Mouse (Mus musculus): ENCODE results near the gene Apof. TPM values are rescaled to one million over a fixed set of nuclear protein-coding genes. Genes with fewer than 3 reads are reported as not detected.
"Not testable (repeated sequence)": the region's sequence is repeated elsewhere in the genome, so short reads cannot be mapped to it uniquely, and the experiment has no call there.

Gene Apof
- total and polyA plus RNA-seq, 3 experiments: not detected

DNA sequence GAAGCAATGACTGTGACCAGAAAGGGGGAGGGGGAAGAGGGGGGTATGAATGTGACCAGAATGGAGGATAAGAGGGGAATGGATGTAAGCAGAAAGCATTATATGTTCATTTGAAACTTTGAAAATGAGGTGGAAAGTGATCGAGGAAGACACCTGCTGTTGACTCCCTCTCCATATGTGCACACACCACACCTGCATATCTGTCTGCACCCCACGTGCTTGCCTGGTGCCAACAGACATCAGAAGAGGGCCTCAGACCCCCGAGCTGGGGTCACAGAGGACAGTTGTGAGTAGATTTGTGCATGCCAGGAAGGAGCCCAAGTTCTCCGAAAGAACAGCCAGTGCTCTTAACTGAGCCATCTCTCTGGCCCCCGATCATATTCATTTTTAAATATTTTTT is 8.5 kb upstream of the Apof start:
- Histone ChIP-seq H3K4me1 (ENCODE audit: control insufficient read depth in 1 of 2, insufficient read depth in 2 of 2, low read length in 2 of 2) (peaks cover 0 to 16% of the 10 kb centered on the region in 2 experiments; a peak in 3 of 4 replicates), H3K4me3 (ENCODE audit: control insufficient read depth in 1 of 2, insufficient read depth in 1 of 2, low read depth in 2 of 2, low read length in 2 of 2) (no peak overlapping the region), H3K9ac (ENCODE audit: control insufficient read depth, low read depth, low read length, poor library complexity, severe bottlenecking) (no peak overlapping the region), H3K27me3 (ENCODE audit: control insufficient read depth in 1 of 2, insufficient read depth in 2 of 2, low read length in 2 of 2) (no peaks in the 10 kb centered on the region), H3K79me2 (ENCODE audit: control insufficient read depth, insufficient read depth, low read length, poor library complexity) (no peaks in the 10 kb centered on the region), H3K27ac (ENCODE audit: control insufficient read depth, low read depth, low read length) (no peak overlapping the region), H3K36me3 (ENCODE audit: control insufficient read depth in 1 of 2, insufficient read depth in 2 of 2, low read length in 2 of 2) (peaks cover 0 to 6% of the 10 kb centered on the region in 2 experiments; a peak in 2 of 4 replicates), H3K9me3 (replicated peaks; ENCODE audit: insufficient read depth, low read length) (no peaks in the 10 kb centered on the region)
- DNase-seq (ENCODE audit: low read depth, low spot score): no peak
- TF ChIP-seq ZKSCAN1 (IDR thresholded peaks at IDR 0.05; ENCODE audit: low read depth, low read length): no peak
- no peak for TF ChIP-seq HCFC1 (IDR thresholded peaks at IDR 0.05; ENCODE audit: low read depth, low read length)
- TF ChIP-seq ZNF384 (IDR thresholded peaks at IDR 0.05; ENCODE audit: low read depth, low read length): no peak
- TF ChIP-seq BHLHE40 (IDR thresholded peaks at IDR 0.05; ENCODE audit: borderline replicate concordance, low read depth, low read length): no peak
- TF ChIP-seq MAX (IDR thresholded peaks at IDR 0.05; ENCODE audit: low read length): no peak
- no peak for TF ChIP-seq ETS1 (IDR thresholded peaks at IDR 0.05; ENCODE audit: low read depth, low read length)
- TF ChIP-seq CTCF (IDR thresholded peaks at IDR 0.05 in 2 of 3, conservative IDR thresholded peaks at IDR 0.05 in 1 of 3; ENCODE audit: control insufficient read depth in 1 of 3, insufficient read depth in 1 of 3, low read depth in 2 of 3, low read length in 3 of 3, poor library complexity in 1 of 3, severe bottlenecking in 1 of 3): no peak
- TF ChIP-seq RAD21 (IDR thresholded peaks at IDR 0.05; ENCODE audit: low read depth, low read length): no peak
- no peak for TF ChIP-seq NRF1 (IDR thresholded peaks at IDR 0.05; ENCODE audit: insufficient read depth, low read depth, low read length, poor library complexity, severe bottlenecking)

GRCm38 (mm10) chr10:128260376-128260775 is 8.1 kb upstream of the Apof start:
- not testable (repeated sequence) for DNase-seq (ENCODE audit: low read depth, low spot score); H3K9ac ChIP-seq (ENCODE audit: control insufficient read depth, low read depth, low read length, poor library complexity, severe bottlenecking); H3K27ac ChIP-seq (ENCODE audit: control insufficient read depth, low read depth, low read length); H3K9me3 ChIP-seq (replicated peaks; ENCODE audit: insufficient read depth, low read length); H3K27me3 ChIP-seq (ENCODE audit: control insufficient read depth in 1 of 2, insufficient read depth in 2 of 2, low read length in 2 of 2); H3K36me3 ChIP-seq (ENCODE audit: control insufficient read depth in 1 of 2, insufficient read depth in 2 of 2, low read length in 2 of 2); H3K4me3 ChIP-seq (ENCODE audit: control insufficient read depth in 1 of 2, insufficient read depth in 1 of 2, low read depth in 2 of 2, low read length in 2 of 2); H3K79me2 ChIP-seq (ENCODE audit: control insufficient read depth, insufficient read depth, low read length, poor library complexity)
- H3K4me1 ChIP-seq (ENCODE audit: control insufficient read depth in 1 of 2, insufficient read depth in 2 of 2, low read length in 2 of 2): peaks cover 0 to 16% of the 10 kb centered on the region in 2 experiments; a peak in 3 of 4 replicates

GRCm38 (mm10) chr10:128262300-128262699 is 6.2 kb upstream of the Apof start:
- H3K27me3 ChIP-seq (ENCODE audit: control insufficient read depth in 1 of 2, insufficient read depth in 2 of 2, low read length in 2 of 2): no peaks in the 10 kb centered on the region
- no peak overlapping the region for H3K27ac ChIP-seq (ENCODE audit: control insufficient read depth, low read depth, low read length)
- H3K9ac ChIP-seq (ENCODE audit: control insufficient read depth, low read depth, low read length, poor library complexity, severe bottlenecking): no peak overlapping the region
- peaks cover 0 to 6% of the 10 kb centered on the region in 2 experiments; a peak in 2 of 4 replicates for H3K36me3 ChIP-seq (ENCODE audit: control insufficient read depth in 1 of 2, insufficient read depth in 2 of 2, low read length in 2 of 2)
- H3K79me2 ChIP-seq (ENCODE audit: control insufficient read depth, insufficient read depth, low read length, poor library complexity): no peaks in the 10 kb centered on the region
- no peaks in the 10 kb centered on the region for H3K9me3 ChIP-seq (replicated peaks; ENCODE audit: insufficient read depth, low read length)
- H3K4me1 ChIP-seq (ENCODE audit: control insufficient read depth in 1 of 2, insufficient read depth in 2 of 2, low read length in 2 of 2): peaks cover 0 to 16% of the 10 kb centered on the region in 2 experiments; a peak in 3 of 4 replicates
- H3K4me3 ChIP-seq (ENCODE audit: control insufficient read depth in 1 of 2, insufficient read depth in 1 of 2, low read depth in 2 of 2, low read length in 2 of 2): no peak overlapping the region
- TF ChIP-seq UBTF (IDR thresholded peaks at IDR 0.05; ENCODE audit: borderline replicate concordance, insufficient read depth, low read depth, low read length) (no peak), POLR2A (IDR thresholded peaks at IDR 0.05; ENCODE audit: control insufficient read depth in 1 of 2, insufficient read depth in 1 of 2, low read depth in 1 of 2, low read length in 2 of 2, poor library complexity in 1 of 2) (no peak), TAL1 (IDR thresholded peaks at IDR 0.05; ENCODE audit: low read length) (no peak), RCOR1 (IDR thresholded peaks at IDR 0.05; ENCODE audit: low read depth, low read length) (no peak), MAZ (IDR thresholded peaks at IDR 0.05; ENCODE audit: low read depth, low read length) (no peak), HCFC1 (IDR thresholded peaks at IDR 0.05; ENCODE audit: low read depth, low read length) (no peak)
- DNase-seq (ENCODE audit: low read depth, low spot score): no peak

All from MEL (cell line).